Mouse (Mus musculus): Measurements from ENCODE around the gene Ywhag. TPM values are rescaled to one million over a fixed set of nuclear protein-coding genes. Genes with fewer than 3 reads are reported as not detected.

The Ywhag gene
- total RNA-seq, 2 experiments from 2014 or later = 302 to 322 TPM

DNA sequence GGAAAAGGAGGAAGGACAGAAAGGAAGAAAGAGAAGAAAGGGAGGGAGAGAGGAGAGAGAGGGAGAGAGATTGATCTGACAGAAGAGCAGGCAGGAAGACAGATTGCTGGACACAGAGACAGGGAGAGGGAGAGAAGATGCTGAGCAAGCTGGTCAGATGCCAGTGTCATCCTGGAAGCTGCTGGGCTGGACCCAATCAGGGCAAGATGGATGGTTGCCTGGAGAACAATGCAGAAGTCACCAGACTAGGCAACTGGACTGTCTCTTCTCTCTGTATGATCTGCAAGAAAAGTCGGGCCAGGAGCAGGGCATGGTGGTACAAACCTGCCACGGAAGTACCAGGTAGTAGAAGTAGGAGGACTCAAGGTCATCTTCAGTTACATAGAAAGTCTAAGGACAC is 18.4 kb upstream of the Ywhag start:
- no peak for DNase-seq

DNA sequence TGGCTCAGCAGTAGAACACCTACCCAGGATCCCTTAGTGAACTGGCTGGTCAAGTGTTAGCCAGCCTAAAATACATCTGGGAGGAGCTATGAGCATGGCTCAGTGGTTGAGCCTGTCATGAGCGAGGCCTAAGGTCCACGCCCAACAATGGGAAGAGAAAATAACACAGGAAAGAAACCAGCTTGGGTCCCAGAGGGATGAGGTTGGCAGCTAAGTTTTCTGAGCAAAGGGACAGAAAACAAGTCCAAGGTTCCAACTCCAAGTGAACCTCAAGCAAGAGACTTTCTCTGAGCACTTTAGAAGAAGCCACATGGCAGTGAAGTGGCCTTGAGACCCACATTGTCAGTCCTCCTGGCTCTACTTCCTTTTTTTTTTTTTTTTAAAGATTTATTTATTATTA is 17.2 kb upstream of the Ywhag start:
- no peak for DNase-seq

GRCm38 (mm10) chr5:135950710-135951412 is 16.4 kb upstream of the Ywhag start:
- DNase-seq = no peak

- no peak for DNase-seq
These were observed 12.2 kb upstream of the Ywhag start for GRCm38 (mm10) chr5:135946621-135947020.

DNA sequence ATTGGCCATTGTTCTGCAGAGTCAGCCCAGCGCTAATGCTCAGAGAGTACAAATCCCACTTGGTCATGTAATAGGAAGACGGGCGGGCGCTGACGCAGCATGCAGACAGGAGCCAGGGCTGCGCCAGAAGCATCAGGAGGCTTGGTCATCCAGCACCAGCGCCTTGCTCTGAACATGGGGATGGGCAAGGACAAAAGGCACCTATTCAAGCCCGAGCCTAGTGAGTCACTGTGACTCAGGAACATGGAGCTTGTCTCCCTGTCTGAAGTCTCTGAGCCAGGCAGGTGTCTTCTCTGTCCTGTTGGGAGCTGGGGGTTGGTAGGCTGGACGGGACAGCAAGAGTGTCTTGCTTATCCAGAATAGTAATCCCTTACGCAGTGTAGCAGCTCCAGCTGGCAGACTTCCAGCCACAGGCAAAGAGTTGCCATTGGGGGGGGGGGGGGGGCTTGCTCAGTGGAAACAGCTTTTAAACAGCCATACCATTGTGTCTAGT is 11.5 kb upstream of the Ywhag start:
- DNase-seq = peak; percentile 25

- DNase-seq = no peak
These were observed 8.3 kb upstream of the Ywhag start for GRCm38 (mm10) chr5:135942710-135943109.

DNA sequence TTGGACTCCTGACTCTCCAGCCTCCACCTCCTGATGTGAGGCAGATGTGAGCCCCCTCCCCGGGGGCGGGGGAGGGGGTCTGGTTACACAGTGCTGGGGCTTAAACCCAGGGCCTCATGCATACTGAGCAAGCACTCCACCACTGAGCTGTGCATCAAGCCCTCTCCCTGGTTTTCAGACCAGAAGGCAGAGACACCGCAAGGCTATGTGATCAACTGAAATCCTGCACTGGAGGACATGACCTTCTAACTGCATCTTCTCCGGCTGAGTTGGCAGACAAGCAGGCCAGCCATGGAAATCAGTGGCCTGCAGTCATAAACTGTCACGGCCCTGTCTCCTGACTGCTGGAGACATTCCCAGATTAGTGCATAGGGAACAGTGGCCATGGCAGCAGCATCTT is 6.2 kb upstream of the Ywhag start:
- no peak for DNase-seq

GRCm38 (mm10) chr5:135935641-135936190 is 1.3 kb upstream of the Ywhag start:
- no peak for DNase-seq

- DNase-seq = no peak
These were observed 734 bp upstream of the Ywhag start for GRCm38 (mm10) chr5:135935176-135935523.

DNA sequence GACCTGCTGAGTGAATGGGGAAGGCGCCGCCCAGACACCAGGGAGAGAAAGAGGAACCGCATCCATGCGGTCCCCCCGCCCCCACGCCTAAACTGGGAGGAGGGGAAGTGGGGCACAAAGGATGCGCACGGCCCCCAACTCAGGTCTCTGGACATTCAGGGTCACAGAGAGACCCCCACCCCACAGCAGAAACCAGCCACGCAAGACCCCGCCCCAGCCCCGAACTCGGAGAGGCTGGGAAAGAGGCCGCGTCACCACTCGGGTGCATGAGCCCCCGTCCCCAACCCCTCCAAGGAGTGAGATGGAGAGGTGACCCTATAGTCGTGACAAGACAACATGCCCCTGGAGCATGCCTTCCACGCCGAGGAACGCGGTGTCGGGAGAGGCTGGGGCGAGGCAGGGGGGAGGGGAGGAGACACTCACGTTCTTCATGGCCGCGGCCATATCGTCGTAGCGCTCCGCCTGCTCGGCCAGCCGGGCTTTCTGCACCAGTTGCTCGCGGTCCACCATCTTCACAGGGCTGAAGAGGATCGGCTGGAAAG is 445 bp downstream of the Ywhag start:
- peak; percentile 63 for DNase-seq

DNA sequence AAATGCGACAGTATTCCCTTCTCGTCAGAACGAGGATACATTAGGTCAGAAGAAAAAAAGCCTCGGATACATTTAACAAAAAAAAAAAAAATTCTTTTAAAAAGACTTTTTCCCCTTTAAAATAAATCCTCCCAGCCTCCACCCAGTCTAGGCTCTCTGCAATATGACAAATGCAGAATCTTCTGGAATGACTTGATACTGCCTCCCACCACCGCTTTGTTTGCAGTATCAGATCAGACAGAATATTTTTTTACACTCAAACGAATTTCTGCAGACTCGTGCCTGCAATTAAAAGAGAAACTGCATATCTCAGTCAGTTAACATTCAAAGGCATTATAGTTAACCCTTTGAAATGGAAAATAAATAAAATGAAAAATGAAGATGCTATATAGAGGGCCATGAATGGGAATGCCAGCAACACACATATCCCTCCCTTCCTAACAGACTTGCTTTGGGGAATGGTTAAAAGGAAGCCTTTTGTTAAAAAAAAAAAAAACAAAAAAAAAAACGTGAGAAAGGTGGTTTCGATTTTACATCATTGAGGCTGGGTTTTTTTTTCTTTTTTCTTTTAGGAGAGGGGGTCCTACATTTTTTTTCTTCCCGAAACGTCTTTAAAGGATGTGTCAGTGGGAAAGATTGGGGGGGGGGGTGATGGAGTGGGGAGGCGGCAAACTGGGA is 1.1 kb downstream of the Ywhag start:
- no peak for DNase-seq

- DNase-seq = no peak
These were observed 2.1 kb downstream of the Ywhag start for GRCm38 (mm10) chr5:135932359-135932758.

- no peak for DNase-seq
These were observed 2.9 kb downstream of the Ywhag start for GRCm38 (mm10) chr5:135931526-135931925.

DNA sequence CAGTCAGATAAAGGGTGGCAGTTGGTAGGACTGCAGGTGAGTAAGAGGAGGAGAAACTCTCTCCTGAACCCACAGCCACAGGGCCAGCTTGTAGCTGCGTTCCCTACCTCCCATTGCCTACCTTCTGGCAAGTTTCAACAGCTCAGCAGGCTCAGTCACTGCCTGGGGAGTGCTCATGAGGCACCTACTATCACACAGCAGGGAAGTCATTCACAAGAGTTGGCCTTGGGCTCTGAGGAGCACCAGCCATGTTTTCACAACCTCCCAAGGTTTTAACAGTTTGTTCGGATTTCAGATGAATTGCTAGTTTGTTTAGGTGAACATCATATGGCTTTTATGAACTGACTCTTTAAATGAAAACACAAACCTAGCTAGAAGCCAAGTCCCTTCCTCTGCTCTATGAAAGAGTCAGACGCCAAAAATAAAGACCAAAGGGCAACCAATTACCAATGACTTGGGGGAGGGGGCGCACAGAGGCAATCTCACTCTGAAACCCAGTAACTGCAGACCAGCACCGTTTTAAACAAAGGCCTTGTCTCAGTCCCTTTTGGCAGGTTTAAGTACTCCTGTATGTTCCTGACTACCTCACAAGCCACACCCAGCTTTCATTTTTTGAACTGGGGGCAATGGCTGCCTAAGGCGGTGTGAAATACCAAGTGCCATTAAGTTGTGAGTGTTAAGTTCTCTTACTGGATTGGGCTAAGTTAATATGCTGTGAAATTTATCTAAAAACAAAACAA is 4.6 kb downstream of the Ywhag start:
- DNase-seq = no peak

GRCm38 (mm10) chr5:135923901-135924300 is 10.5 kb downstream of the Ywhag start:
- DNase-seq = no peak

- no peak for DNase-seq
These were observed 14.5 kb downstream of the Ywhag start for GRCm38 (mm10) chr5:135919902-135920301.

DNA sequence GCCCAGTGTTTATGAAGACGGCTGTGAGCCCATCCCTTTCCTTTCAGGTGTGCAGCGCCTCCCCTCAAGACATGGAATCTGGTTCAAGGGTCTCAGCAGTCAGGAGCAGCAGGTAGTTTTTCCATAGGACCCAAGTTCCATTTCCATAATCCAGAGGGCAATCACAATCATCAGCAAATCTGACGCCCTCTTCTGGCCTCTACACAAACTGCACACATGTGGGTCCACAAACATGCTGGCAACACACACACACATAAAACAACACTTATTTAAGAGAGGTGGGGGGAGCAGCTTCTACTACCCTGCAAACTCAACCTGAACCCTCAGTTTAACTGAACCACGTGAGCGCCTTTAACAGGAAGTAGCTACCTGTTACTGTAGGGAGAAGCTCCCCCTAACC is 15.8 kb downstream of the Ywhag start:
- DNase-seq = no peak

DNA sequence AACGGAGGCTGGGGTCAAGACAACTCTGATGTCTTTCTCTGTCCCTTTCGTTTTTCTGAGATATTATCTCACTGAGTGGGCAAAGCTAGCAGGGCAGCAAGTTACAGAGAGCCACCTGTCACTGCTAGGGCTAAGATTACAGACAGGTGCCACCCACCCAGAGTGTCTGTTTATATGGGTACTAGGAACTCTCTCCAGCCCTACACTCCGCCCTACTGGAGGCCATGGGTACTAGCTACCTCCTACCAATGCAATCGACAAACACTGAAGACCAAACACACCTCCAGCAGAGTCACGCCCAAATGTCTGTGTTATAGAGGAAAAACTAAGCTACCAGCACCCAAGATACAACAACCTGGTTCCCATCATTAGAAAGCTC is 16.4 kb downstream of the Ywhag start:
- DNase-seq = no peak

- DNase-seq = no peak
These were observed 16.9 kb downstream of the Ywhag start for GRCm38 (mm10) chr5:135917327-135918058.

- DNase-seq = no peak
These were observed 17.8 kb downstream of the Ywhag start for GRCm38 (mm10) chr5:135916601-135917000.

- DNase-seq = no peak
These were observed 18.3 kb downstream of the Ywhag start for GRCm38 (mm10) chr5:135916051-135916565.

- peak; percentile 41 for DNase-seq
These were observed 20.3 kb downstream of the Ywhag start for GRCm38 (mm10) chr5:135914156-135914555.
